Mouse (Mus musculus): ENCODE results near the gene Mgst3.

Mgst3 gene

GRCm38 (mm10) chr1:167393683-167394492, at the start of gene Mgst3:
Mgst3 (minus strand) TSS chr1:167393841.
- DNase-seq (ENCODE audit: low spot score in 2 of 2) = peak; percentile 92 to 93

GRCm38 (mm10) chr1:167438231-167438885, 44.7 kb upstream of the Mgst3 start:
- no peak for DNase-seq (ENCODE audit: low spot score in 2 of 2)

GRCm38 (mm10) chr1:167437091-167437490, 43.5 kb upstream of the Mgst3 start:
- DNase-seq (ENCODE audit: low spot score in 2 of 2) = no peak

GRCm38 (mm10) chr1:167436186-167436975, 42.7 kb upstream of the Mgst3 start:
- no peak for DNase-seq (ENCODE audit: low spot score in 2 of 2)

DNA sequence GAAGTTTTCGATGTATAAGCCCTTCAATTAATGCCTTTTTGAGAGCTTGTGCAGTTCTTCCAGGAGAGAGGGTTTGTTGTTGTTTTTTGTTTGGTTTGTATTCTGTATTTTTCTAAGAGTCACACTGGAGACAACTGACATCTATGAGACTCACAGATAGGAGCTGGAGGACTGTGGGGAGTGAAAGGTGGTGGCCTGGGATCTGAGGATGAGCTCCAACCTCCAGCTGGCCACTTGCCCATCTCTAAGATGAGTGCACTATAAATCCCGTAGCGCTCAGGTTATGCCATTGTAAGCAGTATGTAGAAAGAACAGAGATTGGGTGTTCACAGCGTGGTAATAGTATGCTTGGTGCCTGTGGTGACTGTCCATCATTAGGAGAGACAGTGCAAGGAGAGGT, 41.3 kb upstream of the Mgst3 start:
- no peak for DNase-seq (ENCODE audit: low spot score in 2 of 2)

- no peak for DNase-seq (ENCODE audit: low spot score in 2 of 2)
Measured at GRCm38 (mm10) chr1:167430976-167431676, 37.5 kb upstream of the Mgst3 start.

GRCm38 (mm10) chr1:167426681-167427080, 33.0 kb upstream of the Mgst3 start:
- DNase-seq (ENCODE audit: low spot score in 2 of 2) = no peak

DNA sequence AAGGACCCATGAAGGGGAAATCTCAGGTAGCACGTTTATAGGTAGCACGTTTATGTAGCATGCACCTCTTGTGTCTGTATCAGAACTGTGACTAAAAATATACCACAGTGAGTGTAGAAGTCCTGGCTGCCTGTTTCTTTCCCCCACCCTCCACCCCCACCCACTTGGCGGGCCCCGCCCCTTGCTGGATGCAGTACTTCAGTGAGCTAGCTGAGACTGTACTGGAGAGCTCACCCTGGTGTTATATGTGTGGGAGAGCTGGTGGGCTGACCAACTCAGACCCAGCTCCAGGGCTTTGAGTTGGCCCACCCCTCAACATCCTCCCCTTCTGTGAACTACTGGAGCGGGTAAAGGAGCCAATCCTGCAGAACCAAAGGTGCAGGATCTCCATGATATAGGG, 31.9 kb upstream of the Mgst3 start:
- DNase-seq (ENCODE audit: low spot score in 2 of 2) = no peak

GRCm38 (mm10) chr1:167422501-167423240, 29.0 kb upstream of the Mgst3 start:
- DNase-seq (ENCODE audit: low spot score in 2 of 2) = no peak

DNA sequence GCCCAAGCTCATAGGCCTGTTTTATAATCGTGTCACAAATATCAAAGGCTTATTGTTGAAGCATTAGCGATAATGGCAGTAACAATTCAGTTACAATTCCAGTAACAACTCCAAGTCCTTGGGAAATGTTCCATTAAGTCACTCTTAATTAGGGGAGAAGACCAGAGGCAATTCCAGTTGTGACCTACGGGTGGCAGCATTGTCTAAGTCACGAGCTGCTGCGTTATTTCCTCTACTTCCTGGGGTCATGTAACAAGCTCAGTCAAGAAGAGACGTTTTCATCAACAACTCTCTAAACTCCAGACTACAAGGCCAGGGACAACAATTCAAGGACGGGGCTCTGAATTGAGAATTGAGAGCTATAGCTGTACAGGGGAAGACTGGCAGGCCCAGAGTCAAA, 21.2 kb upstream of the Mgst3 start:
- DNase-seq (ENCODE audit: low spot score in 2 of 2) = peak; percentile 6 to 27

GRCm38 (mm10) chr1:167411991-167412715, 18.5 kb upstream of the Mgst3 start:
- no peak for DNase-seq (ENCODE audit: low spot score in 2 of 2)

- DNase-seq (ENCODE audit: low spot score in 2 of 2) = no peak
Measured at GRCm38 (mm10) chr1:167409601-167410000, 16.0 kb upstream of the Mgst3 start.

DNA sequence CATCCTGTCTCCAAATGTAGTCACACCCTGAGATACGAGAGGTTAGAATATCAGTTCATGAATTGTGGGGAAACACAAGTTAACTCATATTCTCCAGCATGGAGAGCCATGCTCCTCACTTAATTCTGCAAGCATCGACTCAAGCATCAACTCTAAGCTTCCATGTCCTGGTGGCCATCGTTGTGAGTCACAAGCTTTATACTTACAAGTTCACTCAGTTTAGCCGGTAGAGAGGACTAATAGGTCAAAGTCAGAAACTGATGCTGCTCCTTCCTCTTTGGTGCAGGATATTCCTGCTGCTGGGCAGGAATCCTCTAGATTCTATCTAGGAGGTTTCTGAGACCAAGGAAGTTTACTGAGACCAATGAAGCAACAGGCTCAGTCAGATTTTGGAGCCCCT, 11.6 kb upstream of the Mgst3 start:
- DNase-seq (ENCODE audit: low spot score in 2 of 2) = no peak

DNA sequence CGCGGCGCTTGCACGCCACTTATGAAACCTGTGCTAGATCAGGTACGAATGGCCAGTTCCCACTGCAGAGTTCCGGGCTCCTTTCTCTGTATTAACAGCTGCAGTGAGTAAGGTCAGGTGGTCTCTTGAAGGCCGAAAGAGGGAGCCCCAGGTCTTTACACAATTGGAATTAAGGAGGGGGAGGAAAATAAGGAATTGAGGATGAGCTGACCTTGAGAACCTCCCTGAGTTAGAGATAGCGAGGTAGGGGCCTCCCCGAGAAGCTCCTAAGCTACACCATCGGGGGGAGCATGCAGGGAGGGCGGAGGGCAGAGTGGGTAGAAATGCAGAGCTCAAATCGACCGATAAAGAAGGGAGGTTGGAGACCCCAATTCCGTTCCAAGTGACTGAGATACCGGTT, 360 bp downstream of the Mgst3 start:
- no peak for DNase-seq (ENCODE audit: low spot score in 2 of 2)

DNA sequence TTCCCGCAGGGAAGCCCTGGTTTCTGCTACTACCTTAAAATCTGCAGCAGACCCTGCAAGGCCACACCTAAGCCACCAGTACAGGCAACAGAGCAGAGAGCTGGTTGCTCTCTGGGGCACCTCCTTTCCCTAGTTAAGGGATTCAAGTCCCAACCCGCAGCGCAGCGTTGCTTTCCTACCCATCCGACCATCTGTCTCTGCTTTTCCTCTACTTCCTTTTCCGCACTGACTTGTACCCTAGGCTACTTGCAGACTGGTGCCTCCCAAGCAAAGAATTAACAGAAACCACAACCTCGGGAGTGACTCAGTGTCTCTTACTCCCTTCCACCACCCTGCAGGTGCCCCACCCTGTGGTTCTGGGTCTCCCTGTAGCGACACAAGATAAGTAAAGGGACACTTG, 954 bp downstream of the Mgst3 start:
- DNase-seq (ENCODE audit: low spot score in 2 of 2) = peak; percentile 20 to 59

DNA sequence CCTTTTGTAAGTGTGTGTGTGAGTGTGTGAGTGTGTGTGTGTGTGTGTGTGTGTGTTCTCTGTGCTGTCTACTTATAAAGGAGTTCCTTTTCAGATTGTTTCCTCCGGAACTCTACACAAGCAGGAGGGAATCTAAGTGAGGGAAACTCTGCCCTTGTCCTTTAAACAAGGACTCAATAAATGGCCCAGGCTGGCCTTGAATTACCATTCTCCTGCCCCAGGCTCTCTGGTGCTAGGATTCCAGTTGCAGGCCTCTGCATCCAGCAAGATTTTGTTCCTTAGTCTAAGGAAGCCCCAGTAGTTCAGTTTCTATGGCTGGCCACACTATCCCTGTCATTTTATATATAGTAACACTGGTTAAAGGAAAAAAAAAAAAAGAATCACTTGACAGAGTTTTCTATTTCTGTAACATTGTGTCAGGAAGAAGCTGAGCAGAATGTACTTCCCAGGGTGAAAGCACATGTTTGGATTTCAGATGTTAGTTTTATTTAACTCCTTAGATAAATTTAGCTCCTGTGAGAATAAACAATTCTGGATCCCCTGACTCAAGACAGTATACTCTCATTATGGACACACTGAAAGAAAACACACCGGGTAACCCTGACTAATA, 1.5 kb downstream of the Mgst3 start:
- DNase-seq (ENCODE audit: low spot score in 2 of 2) = no peak

DNA sequence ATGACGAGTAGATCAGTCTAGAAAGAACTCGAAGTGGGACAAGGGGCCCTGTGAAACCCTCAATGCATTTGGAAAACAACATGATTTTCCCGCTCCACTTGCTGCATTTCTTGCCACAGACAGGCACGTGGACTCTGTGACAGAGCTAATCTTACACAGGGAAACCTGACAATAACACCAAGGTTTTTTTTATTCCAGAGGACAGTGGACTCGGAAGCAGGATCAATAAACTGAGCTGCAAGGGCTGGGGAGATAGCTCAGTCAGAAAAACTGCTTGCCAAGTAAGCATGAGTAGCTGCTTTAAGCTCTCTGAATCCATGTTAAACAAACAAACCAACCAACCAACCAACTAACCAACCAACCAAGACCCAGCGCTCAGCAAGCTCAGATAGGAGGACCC, 2.4 kb downstream of the Mgst3 start:
- DNase-seq (ENCODE audit: low spot score in 2 of 2) = no peak

- no peak for DNase-seq (ENCODE audit: low spot score in 2 of 2)
Measured at GRCm38 (mm10) chr1:167390381-167390780, 3.3 kb downstream of the Mgst3 start.

GRCm38 (mm10) chr1:167389584-167389983, 4.1 kb downstream of the Mgst3 start:
- no peak for DNase-seq (ENCODE audit: low spot score in 2 of 2)

DNA sequence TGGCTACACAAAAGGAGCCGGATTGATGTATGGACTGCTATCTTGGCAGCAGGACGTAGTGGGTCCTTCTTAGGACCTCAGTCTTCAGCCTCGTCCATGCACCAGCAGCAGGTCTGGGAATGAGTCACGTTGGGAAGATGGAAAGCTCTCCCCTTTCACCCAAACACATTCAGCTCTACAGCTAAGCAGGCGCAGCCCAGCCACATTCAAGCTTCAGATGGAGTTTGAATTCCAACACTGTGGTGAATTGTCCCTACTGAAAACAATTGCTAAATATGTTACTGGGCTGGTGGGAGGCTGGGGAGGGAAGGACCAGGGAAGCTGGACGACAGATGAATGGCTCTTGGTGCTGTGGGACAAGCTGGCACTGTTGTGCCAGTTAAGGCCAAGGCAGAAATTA, 5.1 kb downstream of the Mgst3 start:
- DNase-seq (ENCODE audit: low spot score in 2 of 2) = no peak

Measured in spleen, postnatal 36 days (tissue).